Mouse (Mus musculus) cerebral cortex, adult 2 months (tissue): Measurements from ENCODE around the gene Gcc2.

Experiments
- WGBS: fragments of 180-500 bp; shearing (Covaris S2); methylation state at CpG from one replicate; pipeline ENCODE4 v1.1.7; 2018; 5-methylcytosine and 5-hydroxymethylcytosine counted together

Gcc2 gene

DNA sequence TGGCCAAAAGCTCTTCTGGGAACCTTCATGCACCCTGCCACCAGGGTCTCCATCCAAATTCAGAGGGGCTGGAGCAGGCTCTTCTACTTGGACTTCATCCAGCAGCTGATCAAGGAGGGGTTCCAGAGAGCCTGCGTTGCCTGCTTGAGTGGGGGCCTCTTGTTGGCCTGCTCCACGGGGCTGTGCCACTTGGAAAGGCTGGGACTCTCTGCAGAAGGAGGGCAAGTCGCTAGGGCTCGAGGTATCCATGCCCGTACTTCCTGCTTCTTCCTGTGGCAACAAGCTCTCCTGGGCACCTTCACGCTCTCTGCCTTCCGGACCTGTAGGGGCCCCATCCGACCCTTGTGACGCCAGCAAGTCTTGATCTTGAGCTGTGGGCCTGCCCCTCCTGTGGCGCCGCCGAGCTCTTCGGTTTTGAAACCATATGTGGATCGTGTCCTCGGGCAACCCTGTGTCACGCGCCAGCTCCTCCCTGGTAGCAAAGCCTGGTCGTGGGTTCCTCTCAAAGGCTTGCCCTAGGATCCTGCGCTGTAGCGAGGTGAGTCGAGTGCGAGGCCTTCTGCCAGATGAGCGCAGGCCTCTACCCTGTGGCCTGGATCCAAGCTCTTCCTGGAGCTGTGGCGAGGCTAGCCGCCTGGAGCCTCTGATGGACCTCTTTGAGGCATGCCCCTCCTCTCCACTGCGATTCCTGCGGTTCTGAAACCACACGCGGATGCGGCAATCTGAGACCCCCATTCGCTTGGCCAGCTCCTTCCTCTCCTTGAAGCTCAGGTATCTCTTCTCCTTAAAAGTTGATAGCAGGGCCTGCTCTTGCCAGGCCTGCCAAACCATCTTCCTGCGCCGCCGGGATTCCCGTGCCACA is 23.3 kb upstream of the Gcc2 start:
- 90% methylated on average over 35 of the region's 35 CpGs for WGBS

DNA sequence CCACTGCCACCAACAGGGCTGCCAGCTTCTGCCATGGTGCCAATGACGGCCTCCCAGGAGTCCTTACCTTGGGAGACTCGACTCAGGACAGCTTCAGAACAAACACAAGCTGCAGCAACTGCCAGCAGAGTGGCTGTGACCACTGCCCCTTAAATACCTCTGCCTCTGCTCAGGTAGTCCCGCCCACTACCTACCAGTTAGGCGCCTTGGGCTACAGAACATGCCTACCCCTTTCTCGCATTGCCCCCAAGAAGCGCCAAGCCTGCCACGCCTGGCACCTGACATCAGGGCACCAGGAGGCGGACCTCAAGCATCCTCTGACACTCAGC is 22.7 kb upstream of the Gcc2 start, which contains the start of gene Duxf3:
TSS of gene Duxf3 (minus strand) at position 35 of the 329 bp plus-strand sequence.
- 84% methylated on average over 7 of the region's 8 CpGs for WGBS

DNA sequence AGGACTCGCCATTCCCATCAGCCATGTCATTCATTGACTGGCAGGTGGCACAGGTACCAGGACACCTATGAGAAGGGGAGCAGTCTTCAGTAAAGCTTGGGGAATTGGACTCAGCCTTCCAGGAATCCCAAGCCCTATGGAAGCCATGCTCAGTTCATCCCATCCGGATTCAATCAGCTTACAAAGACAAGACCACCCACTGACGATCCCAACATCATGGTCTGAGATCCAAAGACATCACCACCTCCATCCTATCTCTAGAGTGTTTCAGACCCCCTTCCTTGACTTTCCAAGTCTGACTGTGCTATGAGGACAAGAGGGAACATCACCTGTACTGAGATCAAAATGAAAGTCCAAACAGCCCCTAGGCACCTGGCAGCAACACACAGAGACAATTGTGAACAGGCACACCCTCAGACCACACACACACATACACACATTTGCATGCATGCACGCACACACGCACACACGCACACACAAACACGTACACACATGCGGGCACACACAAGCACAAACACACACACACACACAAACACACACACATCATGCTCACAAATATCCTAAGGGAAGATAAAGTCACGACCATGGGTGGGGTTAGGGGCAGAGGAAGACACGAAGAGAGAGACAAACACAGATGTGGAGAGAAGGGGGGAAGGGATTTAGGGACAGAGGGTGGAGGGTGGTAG is 22.1 kb upstream of the Gcc2 start:
- 78% methylated on average over 10 of the region's 10 CpGs for WGBS

DNA sequence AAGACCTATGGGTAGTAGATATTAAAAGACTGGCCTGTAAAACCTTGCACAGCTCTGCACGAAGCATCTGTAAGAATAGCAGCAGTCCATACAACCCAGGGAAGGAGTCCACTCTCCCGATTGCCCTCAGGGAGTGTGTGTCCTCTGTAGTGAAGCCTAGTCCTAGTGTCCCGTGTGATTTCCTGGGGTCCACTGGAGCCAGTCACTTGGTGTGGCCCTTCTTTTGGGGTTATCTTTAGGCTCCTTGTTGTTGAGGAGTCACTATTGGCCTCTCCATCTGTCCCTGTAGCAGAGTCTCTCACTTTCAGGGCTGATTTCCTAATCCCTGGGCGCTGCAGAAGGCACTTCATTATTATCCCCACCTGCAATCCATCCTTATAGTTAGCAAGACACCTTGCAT is 20.3 kb upstream of the Gcc2 start:
- WGBS: 83% methylated on average over 4 of the region's 4 CpGs

DNA sequence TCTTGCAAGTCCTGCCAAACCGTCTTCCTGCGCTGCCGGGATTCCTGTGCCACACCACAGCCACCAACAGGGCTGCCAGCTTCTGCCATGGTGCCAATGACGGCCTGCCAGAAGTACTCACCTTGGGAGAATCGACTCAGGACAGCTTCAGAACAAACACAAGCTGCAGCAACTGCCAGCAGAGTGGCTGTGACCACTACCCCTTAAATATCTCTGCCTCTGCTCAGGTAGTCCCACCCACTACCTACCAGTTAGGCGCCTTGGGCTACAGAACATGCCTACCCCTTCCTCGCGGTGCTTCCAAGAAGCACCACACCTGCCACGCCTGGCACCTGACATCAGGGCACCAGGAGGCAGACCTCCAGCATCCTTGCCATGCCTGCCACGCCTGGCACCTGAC is 18.7 kb upstream of the Gcc2 start, which contains the start of gene Gm4981:
TSS of gene Gm4981 (minus strand) at position 89 of the 400 bp plus-strand sequence.
- 87% methylated on average over 10 of the region's 10 CpGs for WGBS

- WGBS: 89% methylated on average over 8 of the region's 8 CpGs
Measured at GRCm38 (mm10) chr10:58238984-58239740, 16.1 kb upstream of the Gcc2 start.

DNA sequence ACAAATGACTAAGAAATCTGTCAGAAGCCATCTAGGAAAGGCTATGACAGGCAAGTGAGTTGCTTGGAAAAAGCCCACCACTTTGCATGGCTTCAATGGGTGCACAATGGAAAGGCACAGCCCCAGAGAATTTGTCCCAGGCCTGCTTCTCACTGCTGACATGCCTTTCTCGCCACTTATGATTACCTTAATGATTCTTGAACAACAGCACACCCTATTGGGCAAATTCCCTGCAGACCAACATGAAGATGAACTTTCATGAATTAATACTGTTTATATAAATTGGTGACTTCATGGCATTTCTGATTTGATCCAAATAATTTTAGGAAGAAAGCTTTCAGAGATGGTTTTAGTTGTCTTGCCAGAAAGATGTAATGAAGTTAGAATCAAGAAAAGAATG is 5.8 kb upstream of the Gcc2 start:
- 63% methylated on average over 1 of the region's 1 CpGs for whole genome bisulfite sequencing

- 15% methylated on average over 6 of the region's 6 CpGs for WGBS
Measured at GRCm38 (mm10) chr10:58254635-58255175, 592 bp upstream of the Gcc2 start.

DNA sequence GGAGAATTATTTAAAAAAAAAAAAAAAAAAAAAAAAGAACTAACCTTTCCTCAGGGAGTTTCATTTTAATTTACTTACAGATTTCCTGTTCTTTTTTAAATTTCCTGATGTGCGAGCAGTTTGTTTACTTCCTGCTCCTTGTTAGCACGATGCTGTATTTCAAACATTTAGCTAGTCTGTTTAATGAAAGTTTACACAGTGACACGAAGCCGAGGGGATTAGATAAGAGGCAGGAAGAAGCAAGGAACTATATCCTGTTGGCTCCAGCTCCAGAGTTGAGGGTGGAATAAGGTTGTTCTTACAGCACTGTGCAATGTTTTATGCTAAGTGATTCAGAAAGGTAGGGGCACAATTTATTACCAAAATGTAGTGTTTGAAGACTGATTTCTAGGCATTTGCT is 657 bp downstream of the Gcc2 start:
- under 1% methylated on average over 4 of the region's 4 CpGs for WGBS

- WGBS: 59% methylated on average over 5 of the region's 5 CpGs
Measured at GRCm38 (mm10) chr10:58258466-58258865, 3.2 kb downstream of the Gcc2 start.

DNA sequence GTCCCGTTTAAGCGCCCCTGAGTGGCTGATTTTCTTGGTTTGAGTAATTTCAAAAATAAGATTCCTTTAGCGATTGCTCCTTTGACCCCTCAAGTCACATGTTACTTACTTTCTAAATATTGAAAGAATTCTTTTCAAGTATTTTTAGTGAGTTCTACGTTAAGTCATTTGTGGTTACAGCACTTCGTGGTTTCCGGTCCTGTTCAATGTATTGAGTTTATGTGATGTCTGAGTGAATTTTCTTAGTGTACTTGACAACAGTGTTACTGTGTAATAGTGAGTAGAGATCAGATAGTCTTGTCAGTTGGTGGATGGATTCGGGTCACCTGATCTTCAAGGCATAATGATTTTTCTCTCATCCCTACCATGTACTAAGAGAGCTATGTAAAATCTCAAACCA is 26.9 kb downstream of the Gcc2 start:
- 92% methylated on average over 7 of the region's 7 CpGs for WGBS

GRCm38 (mm10) chr10:58290742-58291141 is 35.4 kb downstream of the Gcc2 start:
- WGBS: 84% methylated on average over 3 of the region's 3 CpGs

- 65% methylated on average over 3 of the region's 3 CpGs for WGBS
Measured at GRCm38 (mm10) chr10:58294246-58294645, 38.9 kb downstream of the Gcc2 start.

- WGBS: 93% methylated on average over 3 of the region's 3 CpGs
Measured at GRCm38 (mm10) chr10:58295605-58296004, 40.3 kb downstream of the Gcc2 start.

- 93% methylated on average over 7 of the region's 7 CpGs for WGBS
Measured at GRCm38 (mm10) chr10:58304996-58305395, 49.7 kb downstream of the Gcc2 start.

DNA sequence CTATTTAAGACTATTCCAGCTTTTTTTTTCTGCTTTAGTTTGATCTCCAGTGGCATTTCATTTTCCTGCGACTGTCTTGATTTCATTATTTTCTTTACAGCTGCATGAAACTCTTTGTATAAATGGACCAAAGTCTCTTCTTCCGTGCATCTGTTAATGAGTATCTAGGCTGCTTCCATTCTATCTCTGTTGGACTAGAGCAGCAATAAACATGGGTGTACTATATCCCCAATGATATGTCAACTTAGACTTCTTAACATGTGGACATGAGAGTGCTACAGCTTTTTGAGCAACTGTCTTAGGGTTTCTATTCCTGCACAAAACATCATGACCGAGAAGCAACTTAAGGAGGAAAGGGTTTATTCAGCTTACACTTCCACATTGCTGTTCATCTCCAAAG is 51.6 kb downstream of the Gcc2 start:
- WGBS: 89% methylated on average over 3 of the region's 3 CpGs

DNA sequence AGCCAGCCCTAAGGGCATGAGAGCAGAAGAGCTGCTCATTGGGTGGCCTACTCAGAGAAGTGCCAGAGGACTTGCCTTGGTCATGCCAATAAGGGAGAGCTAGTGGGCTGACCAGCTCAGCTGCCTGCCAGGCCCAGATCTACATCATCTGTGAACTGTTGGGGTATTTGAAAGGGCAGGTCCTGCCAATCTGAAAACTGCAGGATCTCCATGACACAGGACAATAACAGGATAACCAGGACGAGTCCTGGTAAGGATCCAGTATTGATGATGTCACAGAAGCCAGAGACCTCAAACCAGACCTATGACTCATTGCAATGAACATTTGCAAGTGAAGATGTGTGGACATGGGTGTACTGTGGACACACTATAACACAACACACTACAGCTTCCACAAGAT is 55.5 kb downstream of the Gcc2 start:
- WGBS: 62% methylated on average over 1 of the region's 1 CpGs

- 99% methylated on average over 5 of the region's 5 CpGs for WGBS
Measured at GRCm38 (mm10) chr10:58312887-58313286, 57.6 kb downstream of the Gcc2 start.

DNA sequence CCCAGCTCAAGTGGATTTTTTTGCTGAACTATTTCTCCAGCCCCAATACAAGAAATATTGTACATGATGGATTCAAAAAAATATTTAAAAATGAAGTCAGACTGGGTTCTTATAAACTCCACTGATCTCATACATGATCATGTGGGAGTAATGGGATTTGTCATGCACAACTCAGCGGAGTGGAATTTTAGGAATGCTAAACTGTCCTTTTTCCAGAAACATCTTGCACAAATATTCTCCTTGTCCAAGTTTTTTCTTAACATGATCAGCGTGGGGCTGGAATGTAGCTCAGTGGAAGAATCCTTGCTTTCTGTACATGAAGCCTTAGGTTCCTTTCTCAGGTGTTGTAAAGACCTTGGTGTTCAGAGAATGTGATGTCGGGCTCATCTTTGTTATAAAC is 65.6 kb downstream of the Gcc2 start:
- 61% methylated on average over 3 of the region's 3 CpGs for WGBS

DNA sequence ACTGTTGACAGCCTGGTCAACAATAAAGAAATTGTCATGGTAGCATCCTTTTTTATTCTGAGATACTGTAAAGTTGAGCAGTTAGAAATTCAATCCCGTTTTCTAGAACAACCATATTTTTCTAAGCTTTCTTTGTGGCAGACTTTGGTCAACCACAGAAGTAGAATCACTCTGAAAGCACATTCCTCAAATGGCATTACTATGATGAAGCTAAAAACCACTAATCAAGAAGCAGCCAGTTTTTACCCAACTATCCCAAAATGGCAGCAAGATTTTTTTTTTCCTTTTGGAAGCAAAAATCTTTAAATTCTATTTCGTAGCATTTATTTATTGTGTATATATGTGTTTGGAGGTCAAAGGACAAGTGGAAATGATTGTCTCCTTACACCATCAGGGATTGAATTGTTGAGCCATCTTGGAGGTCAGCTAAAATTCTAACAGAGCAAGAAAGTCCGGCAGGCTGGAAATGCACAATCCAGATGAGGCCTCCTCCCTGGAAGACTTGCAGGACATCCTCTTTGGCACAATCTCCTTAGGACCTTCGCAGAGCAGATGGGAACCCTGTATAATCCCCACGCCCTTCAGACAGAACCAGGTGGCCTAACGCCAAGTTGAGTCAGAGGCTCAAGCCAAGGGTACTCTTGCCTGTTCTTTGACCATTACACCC is 67.2 kb downstream of the Gcc2 start:
- 15% methylated on average over 6 of the region's 6 CpGs for WGBS
